ENCODE assay signal across 13 mouse cellular contexts in the genomic region with DNA sequence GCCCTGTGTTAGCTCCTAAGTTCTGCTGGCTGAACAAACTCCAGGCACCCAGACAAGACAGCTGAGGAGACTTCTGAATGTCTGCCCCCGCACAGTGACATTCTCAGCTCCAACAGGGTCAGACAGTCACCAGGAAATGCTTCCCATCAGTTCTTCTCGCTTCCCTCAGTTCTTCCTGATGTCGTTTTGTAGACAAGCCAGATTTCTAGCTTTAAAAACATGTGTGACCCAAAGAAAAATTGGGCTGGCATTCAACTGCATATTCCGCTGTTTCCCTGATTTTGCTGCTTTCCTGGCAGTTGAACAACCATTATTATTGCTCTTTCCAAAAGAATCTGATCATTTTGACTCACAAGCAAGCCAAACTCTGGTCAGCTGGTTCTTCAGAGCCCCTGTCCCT.
DNase-seq lines count a peak whose midpoint lies in the region; ATAC-seq and TF ChIP-seq lines count a peak whose summit lies in the region.
"Had no signal": no experiment of that assay in that cellular context is flagged by ENCODE, and none has a peak within 500 bp of the region (broad histone marks: within the 10 kb centered on the region; RNA-seq: fewer than 3 reads in every experiment).

No protein-coding gene starts in this region.

- DNase-seq in hindbrain, embryonic 10.5 days (ENCODE audit: low spot score): no peak
- DNase-seq in brain, adult 2 months (ENCODE audit: low read depth, low spot score): peak; percentile 36
- peak; percentile 18 for DNase-seq in brain, embryonic 14.5 days (ENCODE audit: low read depth)
- peak; percentile 50 to 59 for DNase-seq in layer of hippocampus, adult 2 months (ENCODE audit: low spot score in 2 of 2)
- no peak for DNase-seq in T-cell, adult 2 months (ENCODE audit: low spot score)
- no peak for DNase-seq in cerebellum, adult 9-11 months

- TF ChIP-seq POLR2A in brain, embryonic 14.5 days (IDR thresholded peaks at IDR 0.05; ENCODE audit: borderline replicate concordance, extremely low read depth, insufficient read depth, insufficient read length, poor library complexity, severe bottlenecking): no peak

- H3K9ac ChIP-seq in hindbrain, embryonic 16.5 days (ENCODE audit: low read depth, low read length): no peak overlapping the region
- H3K9ac ChIP-seq: hindbrain, embryonic 13.5 days; liver, embryonic 14.5 days; neural tube, embryonic 13.5 days had no signal

- no peak overlapping the region for H3K27ac ChIP-seq in hindbrain, embryonic 16.5 days (ENCODE audit: low read depth, low read length)
- H3K27ac ChIP-seq in hindbrain, embryonic 10.5 days: no peak overlapping the region
- H3K27ac ChIP-seq in layer of hippocampus, adult 2 months: peak overlapping the region; percentile 74
- H3K27ac ChIP-seq: hindbrain, embryonic 13.5 days; liver, embryonic 14.5 days; neural tube, embryonic 13.5 days; stomach, postnatal 0 days had no signal

- H3K4me1 ChIP-seq in hindbrain, embryonic 16.5 days (ENCODE audit: control insufficient read depth, insufficient read depth, low read depth, low read length): no peaks in the 10 kb centered on the region
- H3K4me1 ChIP-seq in hindbrain, embryonic 10.5 days (replicated peaks): no peaks in the 10 kb centered on the region
- H3K4me1 ChIP-seq: hindbrain, embryonic 13.5 days; neural tube, embryonic 13.5 days had no signal

- no peaks in the 10 kb centered on the region for H3K36me3 ChIP-seq in hindbrain, embryonic 16.5 days (ENCODE audit: control insufficient read depth, insufficient read depth, low read length)
- no peaks in the 10 kb centered on the region for H3K36me3 ChIP-seq in hindbrain, embryonic 10.5 days
- H3K36me3 ChIP-seq: hindbrain, embryonic 13.5 days; neural tube, embryonic 13.5 days had no signal

- no peaks in the 10 kb centered on the region for H3K9me3 ChIP-seq in hindbrain, embryonic 16.5 days (ENCODE audit: control insufficient read depth, low read length)
- H3K9me3 ChIP-seq in hindbrain, embryonic 10.5 days: no peaks in the 10 kb centered on the region
- H3K9me3 ChIP-seq: hindbrain, embryonic 13.5 days; neural tube, embryonic 13.5 days had no signal

- peak; percentile 11; the same call in 1 of the 2 replicates for ATAC-seq in hindbrain, embryonic 16.5 days
- ATAC-seq: midbrain, embryonic 16.5 days had no signal

- TF ChIP-seq CTCF in brain, embryonic 14.5 days (IDR thresholded peaks at IDR 0.05; ENCODE audit: borderline replicate concordance, extremely low read depth, insufficient read depth, insufficient read length): no peak
- no peak for TF ChIP-seq CTCF in layer of hippocampus, adult 2 months (conservative IDR thresholded peaks at IDR 0.05)

- H3K4me2 ChIP-seq in hindbrain, embryonic 16.5 days (ENCODE audit: low read length): no peak overlapping the region
- H3K4me2 ChIP-seq: hindbrain, embryonic 13.5 days; neural tube, embryonic 13.5 days had no signal

- 74% methylated on average over 4 of the region's 4 CpGs for WGBS in hindbrain, embryonic 16.5 days
- WGBS in hindbrain, embryonic 10.5 days: 81% methylated on average over 4 of the region's 4 CpGs

- no peaks in the 10 kb centered on the region for H3K27me3 ChIP-seq in hindbrain, embryonic 16.5 days (replicated peaks; ENCODE audit: control insufficient read depth, insufficient read depth, low read length)
- no peaks in the 10 kb centered on the region for H3K27me3 ChIP-seq in hindbrain, embryonic 10.5 days (ENCODE audit: insufficient read depth, poor library complexity, severe bottlenecking)
- H3K27me3 ChIP-seq: CH12.LX; hindbrain, embryonic 13.5 days; neural tube, embryonic 13.5 days had no signal

- H3K4me3 ChIP-seq in hindbrain, embryonic 16.5 days (ENCODE audit: low read length): no peak overlapping the region
- no peak overlapping the region for H3K4me3 ChIP-seq in hindbrain, embryonic 10.5 days
- no peak overlapping the region for H3K4me3 ChIP-seq in layer of hippocampus, adult 2 months
- H3K4me3 ChIP-seq: hindbrain, embryonic 13.5 days; neural tube, embryonic 13.5 days had no signal

Comparison
In these comparisons a context has a peak if more than half of its experiments do, and no peak if none do; other contexts are left out.
1. DNase-seq: peak in brain, adult 2 months (single experiment), brain, embryonic 14.5 days (single experiment) and layer of hippocampus, adult 2 months (2 of 2); none in hindbrain, embryonic 10.5 days (single experiment), T-cell, adult 2 months (single experiment) and cerebellum, adult 9-11 months (single experiment).